Mouse (Mus musculus) kidney, embryonic 15.5 days (tissue): ENCODE measurements at regions not wholly inside any gene's neighbourhood (a gene's known extent, or its start where the extent isn't known, plus 50 kb on each side); places are given as distances from the start of the nearest gene placed in this dataset.

Experiments used
- ATAC-seq: fragments of 200-750 bp; cut with Nextera tagmentation; replicated peaks from 2 replicates; pipeline ENCODE4 v1.8.0; 2017; ENCODE audit warnings: moderate TSS enrichment; ENCODE audit not compliant: low FRiP score
- H3K27ac ChIP-seq: fragments of 300-500 bp; sonication (generic); 2 replicates; pipeline ENCODE4 v1.5.1; 2015; ENCODE audit warnings: mild to moderate bottlenecking, inconsistent platforms
- H3K27me3 ChIP-seq: fragments of 300-500 bp; sonication (generic); 2 replicates; pipeline ENCODE4 v1.6.1; 2015; ENCODE audit warnings: inconsistent platforms
- H3K36me3 ChIP-seq: fragments of 300-500 bp; sonication (generic); 2 replicates; pipeline ENCODE4 v1.6.1; 2015; ENCODE audit warnings: inconsistent platforms
- H3K4me1 ChIP-seq: fragments of 300-500 bp; sonication (generic); 2 replicates; pipeline ENCODE4 v1.6.1; 2015; ENCODE audit warnings: inconsistent platforms
- H3K4me2 ChIP-seq: fragments of 300-500 bp; sonication (generic); 2 replicates; pipeline ENCODE4 v1.6.1; 2015; ENCODE audit warnings: moderate library complexity, mild to moderate bottlenecking, inconsistent platforms
- H3K4me3 ChIP-seq: fragments of 300-500 bp; sonication (generic); replicated peaks from 2 replicates; pipeline ENCODE4 v1.5.1; 2015; ENCODE audit warnings: mild to moderate bottlenecking, inconsistent platforms
- H3K9ac ChIP-seq: fragments of 300-500 bp; sonication (generic); 2 replicates; pipeline ENCODE4 v1.6.1; 2015; ENCODE audit warnings: mild to moderate bottlenecking, inconsistent platforms
- H3K9me3 ChIP-seq: fragments of 300-500 bp; sonication (generic); replicated peaks from 2 replicates; pipeline ENCODE4 v1.6.1; 2016; ENCODE audit warnings: inconsistent platforms
- whole genome bisulfite sequencing: fragments of 180-500 bp; shearing (Covaris S2); methylation state at CpG from one replicate; pipeline ENCODE4 v1.1.7; 2015; ENCODE audit warnings: mixed read lengths; 5-methylcytosine and 5-hydroxymethylcytosine counted together

DNA sequence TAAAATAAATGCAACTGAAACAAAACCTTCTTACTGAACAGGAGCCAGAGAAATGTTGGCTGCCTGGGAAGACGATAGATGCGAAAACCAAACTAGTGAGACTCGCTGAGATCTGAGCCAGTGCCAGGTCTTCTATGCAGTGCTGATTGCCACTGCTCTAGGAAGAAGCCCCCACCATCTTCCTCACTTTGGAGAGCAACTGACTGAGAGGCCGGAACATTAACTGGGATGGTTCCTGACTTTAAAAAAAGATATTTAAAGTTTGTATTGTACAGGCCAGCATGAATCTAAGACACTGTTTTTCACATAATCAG, 585.9 kb upstream of the Clint1 start:
- Histone ChIP-seq H3K4me3 (no peak overlapping the region), H3K27me3 (no peaks in the 10 kb centered on the region), H3K27ac (no peak overlapping the region), H3K4me2 (no peak overlapping the region), H3K4me1 (no peaks in the 10 kb centered on the region), H3K9ac (no peak overlapping the region), H3K9me3 (no peaks in the 10 kb centered on the region), H3K36me3 (no peaks in the 10 kb centered on the region)
- ATAC-seq = no peak
- 67% methylated on average over 4 of the region's 4 CpGs for WGBS

DNA sequence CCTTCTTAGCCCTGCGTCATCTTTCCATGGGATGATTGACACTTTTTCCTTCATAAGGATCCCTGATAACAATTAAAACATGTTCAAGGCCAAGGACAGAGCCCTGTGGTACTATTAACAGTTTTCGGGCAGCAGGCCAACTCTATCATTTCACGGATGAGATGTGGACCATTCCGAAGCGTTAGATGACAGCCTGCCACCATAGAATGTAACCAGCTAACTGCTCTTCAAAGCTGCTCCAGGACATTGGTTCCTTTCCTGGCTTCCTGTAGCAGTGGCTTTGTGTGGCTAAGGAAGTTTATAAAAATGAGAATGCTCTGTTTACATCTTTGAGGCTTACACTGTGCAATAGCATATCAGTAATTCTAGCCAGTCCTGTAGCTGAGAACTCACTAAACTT, 582.6 kb upstream of the Clint1 start:
- no peaks in the 10 kb centered on the region for H3K36me3 ChIP-seq
- H3K4me1 ChIP-seq = no peaks in the 10 kb centered on the region
- H3K27ac ChIP-seq = no peak overlapping the region
- H3K4me2 ChIP-seq = no peak overlapping the region
- no peak overlapping the region for H3K9ac ChIP-seq
- H3K27me3 ChIP-seq = no peaks in the 10 kb centered on the region
- no peak for ATAC-seq
- H3K4me3 ChIP-seq = no peak overlapping the region
- WGBS = 81% methylated on average over 5 of the region's 5 CpGs
- H3K9me3 ChIP-seq = no peaks in the 10 kb centered on the region

DNA sequence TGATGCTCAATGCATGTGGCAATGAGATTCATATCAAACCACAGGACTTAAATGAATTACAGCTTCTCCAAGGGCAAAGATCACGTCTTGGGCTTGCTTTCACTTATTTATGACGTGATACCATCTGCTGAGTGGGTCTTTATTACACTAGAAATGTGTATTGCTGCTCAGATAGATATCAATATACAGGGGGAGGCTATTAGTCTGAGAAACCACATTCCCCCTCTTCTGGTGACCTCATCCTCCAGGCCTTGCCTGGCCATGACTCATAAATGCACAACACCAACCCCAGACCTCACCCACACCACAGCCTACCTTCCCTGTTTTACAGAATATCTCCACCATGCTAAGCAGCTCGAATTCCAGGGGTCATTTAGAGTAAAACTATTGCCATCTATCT, 580.6 kb upstream of the Clint1 start:
- no peak for ATAC-seq
- Histone ChIP-seq H3K4me1 (no peaks in the 10 kb centered on the region), H3K4me3 (no peak overlapping the region), H3K36me3 (no peaks in the 10 kb centered on the region), H3K27me3 (no peaks in the 10 kb centered on the region), H3K9ac (no peak overlapping the region), H3K27ac (no peak overlapping the region), H3K9me3 (no peaks in the 10 kb centered on the region), H3K4me2 (no peak overlapping the region)
- 50% methylated on average over 3 of the region's 3 CpGs for WGBS

DNA sequence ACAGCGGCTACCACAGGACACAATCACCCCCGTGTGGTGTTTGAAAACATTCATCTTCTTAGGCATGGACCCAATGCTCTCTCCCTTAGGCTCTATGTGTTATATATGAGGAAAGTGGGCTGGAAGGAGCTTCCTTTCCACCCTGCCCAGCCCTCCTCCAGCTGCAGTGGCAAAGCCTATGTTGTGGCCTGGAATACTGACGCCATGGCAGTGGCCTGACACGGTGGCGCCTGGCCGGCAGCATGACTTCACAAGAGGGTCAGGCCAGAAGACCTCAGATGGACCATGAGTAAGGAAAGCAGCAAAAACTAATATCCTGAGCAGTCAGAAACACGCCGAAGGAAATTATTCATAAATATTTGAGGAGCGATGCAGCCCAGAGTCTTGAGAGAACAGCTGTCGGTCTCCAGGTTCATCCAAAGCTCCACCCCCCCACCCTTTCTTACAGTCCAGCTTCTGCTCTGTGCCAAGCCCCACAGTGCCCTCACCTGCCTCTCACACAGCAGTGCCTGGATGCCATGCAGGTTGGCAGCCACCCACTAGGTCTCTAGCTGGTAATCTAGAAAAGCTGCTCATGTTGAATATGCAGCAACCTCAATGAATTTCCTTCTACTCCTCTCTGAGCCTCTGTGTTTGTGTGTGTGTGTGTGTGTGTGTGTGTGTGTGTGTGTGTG, 577.3 kb upstream of the Clint1 start:
- 63% methylated on average over 10 of the region's 10 CpGs for WGBS
- H3K4me2 ChIP-seq = no peak overlapping the region
- no peaks in the 10 kb centered on the region for H3K27me3 ChIP-seq
- H3K4me3 ChIP-seq = no peak overlapping the region
- H3K27ac ChIP-seq = no peak overlapping the region
- H3K9me3 ChIP-seq = no peaks in the 10 kb centered on the region
- H3K36me3 ChIP-seq = no peaks in the 10 kb centered on the region
- no peak overlapping the region for H3K9ac ChIP-seq
- no peak; the same call in 1 of the 2 replicates for ATAC-seq
- no peaks in the 10 kb centered on the region for H3K4me1 ChIP-seq

DNA sequence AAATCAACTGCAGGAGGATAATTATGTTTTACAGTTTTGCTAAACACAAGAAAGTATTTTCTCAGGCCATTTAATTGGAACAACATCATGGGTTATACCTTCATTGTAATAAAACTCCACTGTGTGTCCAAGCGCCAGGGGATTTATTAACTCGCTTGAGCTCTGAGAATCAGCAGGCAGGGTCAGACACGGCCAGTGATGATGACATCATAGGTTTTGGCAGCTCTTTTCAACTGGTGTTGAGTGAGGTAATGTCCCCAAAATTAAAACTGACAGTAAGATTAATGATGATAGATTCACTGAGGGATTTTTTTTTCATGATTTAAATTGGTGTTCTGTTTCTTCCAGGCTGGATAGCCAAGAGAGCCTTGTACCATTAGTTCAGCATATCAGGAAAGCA, 576.7 kb upstream of the Clint1 start:
- no peaks in the 10 kb centered on the region for H3K4me1 ChIP-seq
- H3K4me2 ChIP-seq = no peak overlapping the region
- H3K36me3 ChIP-seq = no peaks in the 10 kb centered on the region
- H3K9ac ChIP-seq = no peak overlapping the region
- no peaks in the 10 kb centered on the region for H3K9me3 ChIP-seq
- no peaks in the 10 kb centered on the region for H3K27me3 ChIP-seq
- no peak for ATAC-seq
- 44% methylated on average over 3 of the region's 3 CpGs for WGBS
- no peak overlapping the region for H3K27ac ChIP-seq
- H3K4me3 ChIP-seq = no peak overlapping the region

DNA sequence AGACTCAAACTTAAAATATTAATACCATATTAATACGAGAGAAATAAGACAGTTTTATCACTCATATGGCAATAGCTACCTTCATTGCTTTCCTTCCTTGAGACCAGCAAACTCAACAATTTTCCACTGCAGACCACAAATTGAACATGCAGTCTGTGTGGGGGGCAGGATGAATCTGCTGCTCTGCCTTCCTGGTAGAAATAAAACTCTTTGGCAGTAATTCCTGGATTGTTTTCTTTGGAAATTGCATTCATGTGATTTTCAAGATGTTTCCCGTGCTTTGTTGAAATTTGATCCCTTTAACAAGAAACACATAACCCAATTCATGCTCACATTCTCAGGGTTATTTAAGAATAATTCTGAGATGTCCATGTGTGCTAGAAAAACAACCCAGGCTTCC, 555.1 kb upstream of the Clint1 start:
- Histone ChIP-seq H3K4me2 (no peak overlapping the region), H3K36me3 (no peaks in the 10 kb centered on the region), H3K9ac (no peak overlapping the region), H3K9me3 (no peaks in the 10 kb centered on the region), H3K4me1 (0 out of 2 replicates have a peak, but pooled peaks cover 3% of the 10 kb centered on the region), H3K27me3 (no peaks in the 10 kb centered on the region), H3K27ac (no peak overlapping the region), H3K4me3 (no peak overlapping the region)
- WGBS = 52% methylated on average over 2 of the region's 2 CpGs
- ATAC-seq = no peak

DNA sequence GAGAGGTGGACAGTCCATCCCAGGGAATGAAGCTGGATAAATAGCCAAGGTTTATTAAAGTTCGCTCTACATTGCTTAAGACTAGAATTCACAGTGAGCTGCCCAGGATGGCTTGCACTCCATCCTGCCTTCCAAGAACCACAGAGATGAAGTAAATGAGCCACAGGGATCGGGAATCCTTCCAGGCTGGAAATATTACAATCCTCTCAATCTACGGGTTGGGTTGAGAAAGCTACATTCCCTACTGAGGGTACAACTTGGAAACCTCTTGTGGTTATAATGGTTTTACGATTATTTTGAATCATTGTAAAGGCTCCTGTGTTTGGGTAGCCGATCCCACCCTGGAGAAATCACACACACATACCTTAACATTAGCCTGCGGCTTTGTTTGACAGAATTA, 539.9 kb upstream of the Clint1 start:
- ATAC-seq = no peak
- H3K9ac ChIP-seq = no peak overlapping the region

DNA sequence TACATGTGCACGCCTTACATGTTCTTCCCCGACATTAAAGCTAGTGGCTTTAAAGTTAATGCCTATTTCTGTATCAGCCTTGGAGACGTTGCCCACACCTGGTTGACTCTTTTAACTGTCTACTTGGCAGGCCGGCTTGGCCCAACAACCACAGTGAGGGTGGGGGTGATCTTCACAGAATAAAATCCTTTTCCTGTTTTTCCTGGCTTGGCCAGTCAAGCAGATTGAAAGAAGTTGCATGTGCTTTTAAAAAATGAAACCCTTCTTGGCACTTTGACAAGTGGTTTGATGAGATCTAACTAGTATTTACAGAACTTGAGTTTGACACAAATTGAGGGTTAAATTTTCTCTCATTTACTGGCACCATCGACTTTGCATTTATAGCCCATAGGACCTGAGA, 528.1 kb upstream of the Clint1 start:
- H3K4me1 ChIP-seq = no peaks in the 10 kb centered on the region
- no peaks in the 10 kb centered on the region for H3K27me3 ChIP-seq
- H3K4me3 ChIP-seq = no peak overlapping the region
- H3K27ac ChIP-seq = no peak overlapping the region
- H3K4me2 ChIP-seq = no peak overlapping the region
- H3K9me3 ChIP-seq = no peaks in the 10 kb centered on the region
- H3K36me3 ChIP-seq = no peaks in the 10 kb centered on the region
- WGBS = 74% methylated on average over 5 of the region's 5 CpGs
- ATAC-seq = no peak
- H3K9ac ChIP-seq = no peak overlapping the region

More for the DNA sequence above, 539.9 kb upstream of the Clint1 start:
- Histone ChIP-seq H3K4me2 (no peak overlapping the region), H3K27me3 (no peaks in the 10 kb centered on the region), H3K4me1 (no peaks in the 10 kb centered on the region), H3K27ac (no peak overlapping the region), H3K9me3 (no peaks in the 10 kb centered on the region), H3K36me3 (no peaks in the 10 kb centered on the region), H3K4me3 (no peak overlapping the region)
- WGBS = 91% methylated on average over 6 of the region's 6 CpGs

DNA sequence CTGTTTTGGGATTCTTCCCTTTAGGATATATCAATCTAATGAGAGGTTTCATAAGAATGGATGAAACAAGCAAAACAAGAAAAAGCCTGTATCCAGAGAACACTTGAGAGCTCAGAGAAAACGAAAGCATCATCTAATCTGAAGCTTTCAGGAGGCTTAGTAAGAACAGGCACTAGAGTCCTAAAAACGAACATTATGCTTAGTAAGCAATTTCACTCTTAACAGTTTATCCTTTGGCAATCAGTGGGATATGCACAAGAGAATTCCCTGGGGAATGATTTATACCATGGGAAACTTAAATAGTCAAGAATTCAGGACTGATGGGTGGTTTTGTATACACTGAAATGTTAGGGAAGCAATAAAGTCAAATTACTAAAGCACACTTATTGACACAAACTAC, 521.5 kb upstream of the Clint1 start:
- ATAC-seq = no peak
- 69% methylated on average over 2 of the region's 2 CpGs for WGBS

DNA sequence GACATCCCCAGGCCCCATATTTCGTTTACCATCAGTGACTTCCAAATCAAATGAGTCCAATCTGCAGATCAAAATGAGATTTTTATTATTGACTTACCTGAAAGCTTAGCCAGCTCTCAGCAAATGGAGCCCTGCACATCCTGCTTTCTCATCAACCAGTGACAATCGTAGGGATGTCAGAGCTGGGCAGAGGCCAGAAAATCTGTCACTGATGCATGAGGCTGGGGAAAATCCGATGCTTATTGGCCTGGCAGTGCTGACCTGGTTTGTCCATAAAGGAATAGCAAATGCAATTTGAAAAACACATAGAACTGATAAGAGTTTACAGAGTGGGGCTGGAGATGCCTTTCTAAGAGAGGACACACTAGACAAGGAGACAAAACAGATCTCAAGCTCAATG, 518.1 kb upstream of the Clint1 start:
- no peaks in the 10 kb centered on the region for H3K36me3 ChIP-seq
- peaks cover 7% of the 10 kb centered on the region; the same call in 1 of the 2 replicates for H3K4me1 ChIP-seq
- H3K4me3 ChIP-seq = no peak overlapping the region
- no peak overlapping the region for H3K4me2 ChIP-seq
- H3K9me3 ChIP-seq = no peaks in the 10 kb centered on the region
- H3K27ac ChIP-seq = no peak overlapping the region
- WGBS = 78% methylated on average over 3 of the region's 3 CpGs
- no peak overlapping the region for H3K9ac ChIP-seq
- H3K27me3 ChIP-seq = no peaks in the 10 kb centered on the region
- no peak for ATAC-seq

More for the DNA sequence above, 521.5 kb upstream of the Clint1 start:
- Histone ChIP-seq H3K27ac (no peak overlapping the region), H3K4me3 (no peak overlapping the region), H3K9ac (no peak overlapping the region), H3K4me2 (no peak overlapping the region), H3K4me1 (peaks cover 7% of the 10 kb centered on the region; the same call in 1 of the 2 replicates), H3K9me3 (no peaks in the 10 kb centered on the region), H3K36me3 (no peaks in the 10 kb centered on the region), H3K27me3 (no peaks in the 10 kb centered on the region)

DNA sequence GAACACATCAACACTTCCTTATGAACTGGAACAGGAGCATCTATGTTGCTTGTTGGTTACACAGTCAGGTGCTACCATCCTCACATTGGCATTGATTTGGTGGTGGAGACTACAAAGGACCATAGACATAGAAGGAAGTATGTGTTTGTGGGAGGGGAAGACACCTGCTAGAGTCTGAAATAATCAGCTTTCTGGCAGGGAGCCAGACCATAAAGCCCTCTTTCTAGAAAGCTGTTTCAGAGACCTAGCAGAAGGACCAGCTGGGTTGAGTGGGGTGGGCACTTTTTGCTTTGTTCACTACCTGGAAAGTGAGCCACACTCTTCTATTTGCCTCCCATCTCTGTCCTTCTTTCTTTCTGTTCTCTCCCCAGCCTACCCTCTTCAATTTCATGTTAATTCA, 502.5 kb upstream of the Clint1 start:
- H3K27ac ChIP-seq = no peak overlapping the region
- no peak overlapping the region for H3K4me3 ChIP-seq
- no peaks in the 10 kb centered on the region for H3K27me3 ChIP-seq
- no peaks in the 10 kb centered on the region for H3K36me3 ChIP-seq
- ATAC-seq = no peak
- H3K4me2 ChIP-seq = no peak overlapping the region
- H3K9ac ChIP-seq = no peak overlapping the region
- H3K9me3 ChIP-seq = no peaks in the 10 kb centered on the region
- H3K4me1 ChIP-seq = no peaks in the 10 kb centered on the region

DNA sequence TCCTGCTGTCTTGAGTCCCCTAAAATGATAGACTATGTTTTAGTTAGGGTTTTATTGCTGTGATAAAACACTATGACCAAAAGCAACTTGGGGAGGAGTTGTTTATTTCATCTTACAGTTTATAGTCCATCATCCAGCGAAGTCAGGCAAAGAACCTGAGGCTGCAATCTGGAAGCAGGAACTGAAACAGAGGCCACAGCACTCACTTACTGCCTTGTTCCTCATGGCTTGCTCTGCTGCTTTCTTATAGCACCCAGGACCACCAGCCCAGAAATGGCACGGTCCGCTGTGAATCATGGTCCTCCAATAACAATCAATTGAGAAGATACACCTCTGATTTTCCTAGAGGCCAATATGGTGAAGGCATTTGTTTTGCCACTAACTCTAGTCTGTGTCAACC, 486.5 kb upstream of the Clint1 start:
- H3K9me3 ChIP-seq = no peaks in the 10 kb centered on the region
- H3K9ac ChIP-seq = no peak overlapping the region
- ATAC-seq = no peak
- H3K27me3 ChIP-seq = no peaks in the 10 kb centered on the region
- H3K4me2 ChIP-seq = no peak overlapping the region
- no peaks in the 10 kb centered on the region for H3K36me3 ChIP-seq
- WGBS = 86% methylated on average over 3 of the region's 3 CpGs
- no peak overlapping the region for H3K4me3 ChIP-seq
- H3K27ac ChIP-seq = no peak overlapping the region
- no peaks in the 10 kb centered on the region for H3K4me1 ChIP-seq
